Mouse (Mus musculus): ENCODE measurements around the gene Akr1d1. TPM values are rescaled to one million over a fixed set of nuclear protein-coding genes. Genes with fewer than 3 reads are reported as not detected.

Gene Akr1d1
- polyA plus RNA-seq, 1 experiment from 2014 or later = not detected

DNA sequence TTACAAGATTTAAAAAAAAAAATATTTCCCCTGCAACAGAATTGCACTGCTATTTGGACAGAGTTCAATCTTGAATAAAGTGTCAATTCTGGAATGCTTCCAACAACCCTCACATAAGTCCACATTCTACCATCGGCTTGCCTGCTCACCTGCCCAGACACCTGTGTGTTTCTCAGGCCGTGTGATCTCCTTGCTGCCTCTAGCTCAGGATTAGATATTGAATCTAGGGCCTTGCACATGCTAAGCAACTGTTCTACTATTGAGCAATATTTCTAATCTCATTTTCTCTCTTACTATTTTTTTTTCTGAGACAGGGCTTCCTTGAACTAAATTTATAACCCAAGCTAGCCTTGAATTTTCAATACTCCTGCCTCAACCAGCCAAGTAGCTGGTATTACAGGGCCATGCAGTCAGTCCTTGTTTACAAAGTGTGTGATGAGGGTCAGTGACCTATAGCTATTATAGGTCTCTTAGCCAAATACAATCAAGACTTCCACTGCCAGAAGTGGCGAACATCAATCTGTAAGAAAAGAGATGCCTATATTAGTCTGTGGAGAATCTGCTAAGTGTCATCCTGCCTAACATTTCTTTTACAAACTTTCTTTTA lies 23.0 kb upstream of the Akr1d1 start:
- no peaks in the 10 kb centered on the region for H3K36me3 ChIP-seq (ENCODE audit: control insufficient read depth, insufficient read depth, low read length)
- H3K4me3 ChIP-seq (ENCODE audit: low read depth, low read length) = no peak overlapping the region
- H3K27ac ChIP-seq (ENCODE audit: low read depth, low read length) = no peak overlapping the region
- no peak for ATAC-seq (ENCODE audit: low read depth)
- no peak overlapping the region for H3K9ac ChIP-seq (replicated peaks; ENCODE audit: low read depth, low read length)
- 80% methylated on average over 3 of the region's 3 CpGs for WGBS
- no peaks in the 10 kb centered on the region for H3K27me3 ChIP-seq (ENCODE audit: control insufficient read depth, insufficient read depth, low read length)
- H3K4me2 ChIP-seq (ENCODE audit: low read depth, low read length) = no peak overlapping the region
- no peaks in the 10 kb centered on the region for H3K9me3 ChIP-seq (ENCODE audit: control insufficient read depth, low read length)
- H3K4me1 ChIP-seq (ENCODE audit: control insufficient read depth, insufficient read depth, low read length) = no peaks in the 10 kb centered on the region

DNA sequence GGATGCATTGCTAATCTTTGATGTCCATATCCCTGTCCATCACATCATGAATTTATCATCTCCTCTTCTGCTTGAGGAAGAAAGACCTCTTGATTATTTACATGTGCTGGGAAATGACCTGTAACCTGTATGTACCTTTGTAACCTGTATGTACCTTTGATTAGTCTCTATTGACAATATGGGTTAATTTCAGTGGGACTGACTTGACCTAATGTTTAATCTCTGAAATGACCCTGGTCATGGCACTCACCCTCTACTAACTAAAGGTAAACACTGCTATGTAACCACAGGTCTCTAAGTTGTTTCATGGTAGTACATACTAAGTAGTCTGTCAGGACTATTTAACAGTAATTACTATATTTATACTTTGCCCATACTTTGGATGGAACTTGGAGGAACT lies 19.2 kb upstream of the Akr1d1 start:
- no peak overlapping the region for H3K9ac ChIP-seq (replicated peaks; ENCODE audit: low read depth, low read length)
- H3K4me2 ChIP-seq (ENCODE audit: low read depth, low read length) = no peak overlapping the region
- no peaks in the 10 kb centered on the region for H3K27me3 ChIP-seq (ENCODE audit: control insufficient read depth, insufficient read depth, low read length)
- no peak overlapping the region for H3K27ac ChIP-seq (ENCODE audit: low read depth, low read length)
- H3K9me3 ChIP-seq (ENCODE audit: control insufficient read depth, low read length) = no peaks in the 10 kb centered on the region
- ATAC-seq (ENCODE audit: low read depth) = no peak
- H3K4me3 ChIP-seq (ENCODE audit: low read depth, low read length) = no peak overlapping the region
- H3K36me3 ChIP-seq (ENCODE audit: control insufficient read depth, insufficient read depth, low read length) = no peaks in the 10 kb centered on the region
- no peaks in the 10 kb centered on the region for H3K4me1 ChIP-seq (ENCODE audit: control insufficient read depth, insufficient read depth, low read length)

- no peak overlapping the region for H3K27ac ChIP-seq (ENCODE audit: low read depth, low read length)
- ATAC-seq (ENCODE audit: low read depth) = no peak
- H3K4me1 ChIP-seq (ENCODE audit: control insufficient read depth, insufficient read depth, low read length) = no peaks in the 10 kb centered on the region
- no peaks in the 10 kb centered on the region for H3K27me3 ChIP-seq (ENCODE audit: control insufficient read depth, insufficient read depth, low read length)
- H3K4me3 ChIP-seq (ENCODE audit: low read depth, low read length) = no peak overlapping the region
- no peak overlapping the region for H3K4me2 ChIP-seq (ENCODE audit: low read depth, low read length)
- no peaks in the 10 kb centered on the region for H3K36me3 ChIP-seq (ENCODE audit: control insufficient read depth, insufficient read depth, low read length)
- H3K9ac ChIP-seq (replicated peaks; ENCODE audit: low read depth, low read length) = no peak overlapping the region
- WGBS = 95% methylated on average over 13 of the region's 13 CpGs
- no peaks in the 10 kb centered on the region for H3K9me3 ChIP-seq (ENCODE audit: control insufficient read depth, low read length)
These were observed 9.2 kb upstream of the Akr1d1 start for GRCm38 (mm10) chr6:37520631-37521375.

GRCm38 (mm10) chr6:37532036-37532435 lies 2.1 kb downstream of the Akr1d1 start:
- ATAC-seq (ENCODE audit: low read depth) = no peak
- H3K4me2 ChIP-seq (ENCODE audit: low read depth, low read length) = no peak overlapping the region
- H3K27me3 ChIP-seq (ENCODE audit: control insufficient read depth, insufficient read depth, low read length) = no peaks in the 10 kb centered on the region
- no peaks in the 10 kb centered on the region for H3K36me3 ChIP-seq (ENCODE audit: control insufficient read depth, insufficient read depth, low read length)
- H3K4me1 ChIP-seq (ENCODE audit: control insufficient read depth, insufficient read depth, low read length) = no peaks in the 10 kb centered on the region
- H3K4me3 ChIP-seq (ENCODE audit: low read depth, low read length) = no peak overlapping the region
- no peak overlapping the region for H3K27ac ChIP-seq (ENCODE audit: low read depth, low read length)
- no peak overlapping the region for H3K9ac ChIP-seq (replicated peaks; ENCODE audit: low read depth, low read length)
- WGBS = 89% methylated on average over 3 of the region's 3 CpGs
- no peaks in the 10 kb centered on the region for H3K9me3 ChIP-seq (ENCODE audit: control insufficient read depth, low read length)

DNA sequence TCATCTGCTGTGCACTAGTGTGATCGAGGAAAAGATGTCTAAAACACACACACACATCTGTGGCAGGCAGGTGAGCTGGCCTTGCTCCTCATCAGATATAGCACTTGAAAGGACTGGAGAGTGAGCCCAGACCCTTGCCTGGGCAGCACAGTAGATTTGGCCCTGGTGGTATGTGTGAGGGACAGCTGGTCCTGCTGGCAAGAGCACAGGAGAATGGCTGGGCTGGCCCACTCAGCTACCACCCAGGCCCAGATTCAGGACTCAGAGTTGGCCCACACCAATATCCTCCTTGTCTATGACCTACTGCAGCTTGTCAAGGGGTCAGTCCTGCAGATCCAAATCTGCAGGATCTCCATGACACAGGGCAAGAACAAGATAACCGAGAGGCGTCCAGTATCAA lies 6.9 kb downstream of the Akr1d1 start:
- WGBS = 92% methylated on average over 3 of the region's 3 CpGs
- ATAC-seq (ENCODE audit: low read depth) = no peak
- no peak overlapping the region for H3K9ac ChIP-seq (replicated peaks; ENCODE audit: low read depth, low read length)

DNA sequence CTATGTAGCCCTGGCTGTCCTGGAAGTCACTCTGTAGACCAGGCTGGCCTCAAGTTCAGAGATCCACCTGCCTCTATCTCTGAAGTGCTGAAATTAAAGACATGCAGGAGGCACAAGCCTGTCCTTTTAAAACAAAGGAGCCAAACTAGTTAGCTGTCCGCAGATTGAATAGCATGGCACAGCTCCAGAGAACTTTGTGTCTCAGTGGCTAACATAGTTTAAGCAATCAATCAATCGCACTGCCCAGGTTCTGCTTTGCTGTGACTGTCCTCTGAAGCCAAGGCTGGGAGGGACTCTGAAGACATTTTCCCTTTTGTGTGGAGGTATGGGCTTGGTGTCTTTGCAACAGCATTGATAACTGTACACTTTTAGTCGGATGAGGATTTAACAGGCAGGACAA lies 7.8 kb downstream of the Akr1d1 start:
- no peaks in the 10 kb centered on the region for H3K27me3 ChIP-seq (ENCODE audit: control insufficient read depth, insufficient read depth, low read length)
- H3K9me3 ChIP-seq (ENCODE audit: control insufficient read depth, low read length) = no peaks in the 10 kb centered on the region
- no peak for ATAC-seq (ENCODE audit: low read depth)
- no peak overlapping the region for H3K27ac ChIP-seq (ENCODE audit: low read depth, low read length)
- no peak overlapping the region for H3K4me3 ChIP-seq (ENCODE audit: low read depth, low read length)
- no peaks in the 10 kb centered on the region for H3K4me1 ChIP-seq (ENCODE audit: control insufficient read depth, insufficient read depth, low read length)
- 81% methylated on average over 3 of the region's 3 CpGs for WGBS
- no peaks in the 10 kb centered on the region for H3K36me3 ChIP-seq (ENCODE audit: control insufficient read depth, insufficient read depth, low read length)
- H3K9ac ChIP-seq (replicated peaks; ENCODE audit: low read depth, low read length) = no peak overlapping the region
- no peak overlapping the region for H3K4me2 ChIP-seq (ENCODE audit: low read depth, low read length)

More for the DNA sequence above, 6.9 kb downstream of the Akr1d1 start:
- Histone ChIP-seq H3K4me2 (ENCODE audit: low read depth, low read length) (no peak overlapping the region), H3K36me3 (ENCODE audit: control insufficient read depth, insufficient read depth, low read length) (no peaks in the 10 kb centered on the region), H3K27me3 (ENCODE audit: control insufficient read depth, insufficient read depth, low read length) (no peaks in the 10 kb centered on the region), H3K9me3 (ENCODE audit: control insufficient read depth, low read length) (no peaks in the 10 kb centered on the region), H3K27ac (ENCODE audit: low read depth, low read length) (no peak overlapping the region), H3K4me1 (ENCODE audit: control insufficient read depth, insufficient read depth, low read length) (no peaks in the 10 kb centered on the region), H3K4me3 (ENCODE audit: low read depth, low read length) (no peak overlapping the region)

GRCm38 (mm10) chr6:37538792-37539191 lies 8.8 kb downstream of the Akr1d1 start:
- WGBS = 89% methylated on average over 5 of the region's 5 CpGs
- ATAC-seq (ENCODE audit: low read depth) = no peak

GRCm38 (mm10) chr6:37539403-37539802 lies 9.4 kb downstream of the Akr1d1 start:
- Histone ChIP-seq H3K36me3 (ENCODE audit: control insufficient read depth, insufficient read depth, low read length) (no peaks in the 10 kb centered on the region), H3K4me1 (ENCODE audit: control insufficient read depth, insufficient read depth, low read length) (no peaks in the 10 kb centered on the region), H3K27me3 (ENCODE audit: control insufficient read depth, insufficient read depth, low read length) (no peaks in the 10 kb centered on the region), H3K4me2 (ENCODE audit: low read depth, low read length) (no peak overlapping the region), H3K9me3 (ENCODE audit: control insufficient read depth, low read length) (no peaks in the 10 kb centered on the region), H3K4me3 (ENCODE audit: low read depth, low read length) (no peak overlapping the region), H3K27ac (ENCODE audit: low read depth, low read length) (no peak overlapping the region), H3K9ac (replicated peaks; ENCODE audit: low read depth, low read length) (no peak overlapping the region)
- WGBS = 84% methylated on average over 9 of the region's 9 CpGs
- no peak for ATAC-seq (ENCODE audit: low read depth)

More at GRCm38 (mm10) chr6:37538792-37539191, 8.8 kb downstream of the Akr1d1 start:
- Histone ChIP-seq H3K9me3 (ENCODE audit: control insufficient read depth, low read length) (no peaks in the 10 kb centered on the region), H3K27ac (ENCODE audit: low read depth, low read length) (no peak overlapping the region), H3K9ac (replicated peaks; ENCODE audit: low read depth, low read length) (no peak overlapping the region), H3K27me3 (ENCODE audit: control insufficient read depth, insufficient read depth, low read length) (no peaks in the 10 kb centered on the region), H3K4me3 (ENCODE audit: low read depth, low read length) (no peak overlapping the region), H3K4me2 (ENCODE audit: low read depth, low read length) (no peak overlapping the region), H3K4me1 (ENCODE audit: control insufficient read depth, insufficient read depth, low read length) (no peaks in the 10 kb centered on the region), H3K36me3 (ENCODE audit: control insufficient read depth, insufficient read depth, low read length) (no peaks in the 10 kb centered on the region)

DNA sequence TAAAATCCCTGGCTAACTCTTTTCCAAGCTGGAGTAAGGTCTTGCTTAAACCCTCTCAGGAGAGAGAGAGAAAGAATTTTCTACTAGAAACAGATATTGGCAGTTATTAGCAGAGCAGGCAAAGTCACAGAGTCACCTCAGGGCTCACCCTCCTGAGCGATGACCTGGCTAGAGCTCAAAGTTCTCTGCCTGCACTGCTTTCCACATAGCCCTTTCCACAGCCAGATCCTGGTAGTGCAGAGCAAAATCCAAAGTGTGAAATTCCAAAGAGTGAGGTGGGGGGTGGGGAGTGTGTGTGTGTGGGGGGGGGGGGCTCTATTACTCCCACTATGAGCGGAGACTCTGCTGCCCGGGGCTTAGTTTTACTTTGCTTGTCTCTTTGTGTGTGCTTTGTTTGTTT lies 10.1 kb downstream of the Akr1d1 start:
- Histone ChIP-seq H3K27ac (ENCODE audit: low read depth, low read length) (no peak overlapping the region), H3K27me3 (ENCODE audit: control insufficient read depth, insufficient read depth, low read length) (no peaks in the 10 kb centered on the region), H3K9me3 (ENCODE audit: control insufficient read depth, low read length) (no peaks in the 10 kb centered on the region), H3K9ac (replicated peaks; ENCODE audit: low read depth, low read length) (no peak overlapping the region), H3K4me1 (ENCODE audit: control insufficient read depth, insufficient read depth, low read length) (no peaks in the 10 kb centered on the region), H3K4me3 (ENCODE audit: low read depth, low read length) (no peak overlapping the region), H3K4me2 (ENCODE audit: low read depth, low read length) (no peak overlapping the region), H3K36me3 (ENCODE audit: control insufficient read depth, insufficient read depth, low read length) (no peaks in the 10 kb centered on the region)
- 74% methylated on average over 3 of the region's 3 CpGs for WGBS
- ATAC-seq (ENCODE audit: low read depth) = no peak

Measured in neural tube, embryonic 14.5 days (tissue).